Mouse (Mus musculus): ENCODE measurements around the gene Lhb.

The Lhb gene

GRCm38 (mm10) chr7:45413864-45414739 lies 6.5 kb upstream of the Lhb start:
- no peak for DNase-seq (ENCODE audit: low read depth)

- DNase-seq (ENCODE audit: low read depth) = no peak
Observed at GRCm38 (mm10) chr7:45414740-45415224, 5.8 kb upstream of the Lhb start.

- DNase-seq (ENCODE audit: low read depth) = no peak
Observed at GRCm38 (mm10) chr7:45415636-45416035, 5.0 kb upstream of the Lhb start.

GRCm38 (mm10) chr7:45417962-45418492 lies 2.6 kb upstream of the Lhb start:
- DNase-seq (ENCODE audit: low read depth) = no peak

GRCm38 (mm10) chr7:45419859-45420614 lies 583 bp upstream of the Lhb start:
- DNase-seq (ENCODE audit: low read depth) = no peak

- no peak for DNase-seq (ENCODE audit: low read depth)
Observed at GRCm38 (mm10) chr7:45421194-45421593, 574 bp downstream of the Lhb start.

- no peak for DNase-seq (ENCODE audit: low read depth)
Observed at GRCm38 (mm10) chr7:45426556-45426955, 5.9 kb downstream of the Lhb start.

- no peak for DNase-seq (ENCODE audit: low read depth)
Observed at GRCm38 (mm10) chr7:45433835-45434202, 13.2 kb downstream of the Lhb start.

GRCm38 (mm10) chr7:45434203-45435015 lies 13.8 kb downstream of the Lhb start, which contains the start of gene Gys1:
Gys1 (plus strand) TSS chr7:45434844.
- peak; percentile 100 for DNase-seq (ENCODE audit: low read depth)

- no peak for DNase-seq (ENCODE audit: low read depth)
Observed at GRCm38 (mm10) chr7:45435038-45435437, 14.4 kb downstream of the Lhb start.

- no peak for DNase-seq (ENCODE audit: low read depth)
Observed at GRCm38 (mm10) chr7:45436444-45436843, 15.8 kb downstream of the Lhb start.

GRCm38 (mm10) chr7:45437046-45437445 lies 16.4 kb downstream of the Lhb start:
- no peak for DNase-seq (ENCODE audit: low read depth)

GRCm38 (mm10) chr7:45437521-45438276 lies 17.1 kb downstream of the Lhb start, which contains the start of gene Ruvbl2:
Ruvbl2 (minus strand) TSS chr7:45438096.
- no peak for DNase-seq (ENCODE audit: low read depth)

GRCm38 (mm10) chr7:45443526-45444420 lies 23.2 kb downstream of the Lhb start:
- no peak for DNase-seq (ENCODE audit: low read depth)

- no peak for DNase-seq (ENCODE audit: low read depth)
Observed at GRCm38 (mm10) chr7:45446589-45446988, 26.0 kb downstream of the Lhb start.

GRCm38 (mm10) chr7:45447325-45447990 lies 26.8 kb downstream of the Lhb start:
- DNase-seq (ENCODE audit: low read depth) = peak; percentile 42

- DNase-seq (ENCODE audit: low read depth) = no peak
Observed at GRCm38 (mm10) chr7:45449974-45450373, 29.4 kb downstream of the Lhb start.

GRCm38 (mm10) chr7:45451344-45451982 lies 30.8 kb downstream of the Lhb start:
- DNase-seq (ENCODE audit: low read depth) = peak; percentile 86

- DNase-seq (ENCODE audit: low read depth) = no peak
Observed at GRCm38 (mm10) chr7:45454971-45455370, 34.4 kb downstream of the Lhb start.
